ENCODE assay signal across 11 mouse cellular contexts in genomic region chr9:57550126-57550862, GRCm38 (mm10). TPM values are rescaled to one million over a fixed set of nuclear protein-coding genes. Genes with fewer than 3 reads are reported as not detected.
DNase-seq lines count a peak whose midpoint lies in the region; ATAC-seq and TF ChIP-seq lines count a peak whose summit lies in the region.
"Had no signal": no experiment of that assay in that cellular context is flagged by ENCODE, and none has a peak within 500 bp of the region (broad histone marks: within the 10 kb centered on the region; RNA-seq: fewer than 3 reads in every experiment).

No protein-coding gene starts in this region.

- TF ChIP-seq POLR2A in kidney, adult 2 months (IDR thresholded peaks at IDR 0.05; ENCODE audit: low read depth, low read length), result no peak

- TF ChIP-seq CTCF in kidney, adult 2 months (conservative IDR thresholded peaks at IDR 0.05; ENCODE audit: insufficient read depth, insufficient read length, low read depth, low read length), result no peak

- H3K36me3 ChIP-seq in kidney, adult 2 months (ENCODE audit: control insufficient read depth, insufficient read depth, low read length), result no peaks in the 10 kb centered on the region

- DNase-seq in kidney, adult 2 months, result peak; percentile 90
- no peak for DNase-seq in kidney, postnatal 10 days
- peak; percentile 71 to 80 for DNase-seq in heart, adult 9 months (ENCODE audit: low spot score in 2 of 2)
- DNase-seq in heart, postnatal 4 days, result peak; percentile 77
- DNase-seq in lung, postnatal 36 days, result peak; percentile 57
- DNase-seq in layer of hippocampus, postnatal 10 days (ENCODE audit: low spot score in 2 of 2), result no peak
- no peak for DNase-seq in B cell, adult 2 months

- H3K27me3 ChIP-seq in kidney, adult 2 months (replicated peaks; ENCODE audit: control insufficient read depth, insufficient read depth, low read length), result no peaks in the 10 kb centered on the region
- H3K27me3 ChIP-seq: forebrain, embryonic 13.5 days; midbrain, embryonic 12.5 days had no signal

- 62% methylated on average over 11 of the region's 11 CpGs for WGBS in kidney, adult 2 months

- ATAC-seq in monocyte, adult 5-6 weeks (replicated peaks; ENCODE audit: insufficient number of reproducible peaks, low FRiP score, low TSS enrichment, poor library complexity, severe bottlenecking), result no peak
- ATAC-seq: forebrain, embryonic 13.5 days had no signal

- H3K4me1 ChIP-seq in kidney, adult 2 months (ENCODE audit: control insufficient read depth, insufficient read depth, low read length), result peaks cover 8% of the 10 kb centered on the region; the same call in 1 of the 2 replicates

- no peak overlapping the region for H3K4me3 ChIP-seq in kidney, adult 2 months (ENCODE audit: insufficient read depth, low read depth, low read length)
- H3K4me3 ChIP-seq: forebrain, embryonic 13.5 days; midbrain, embryonic 12.5 days had no signal

- H3K27ac ChIP-seq in kidney, adult 2 months (ENCODE audit: insufficient read depth, low read depth, low read length), result no peak overlapping the region
- H3K27ac ChIP-seq: forebrain, embryonic 13.5 days; kidney, postnatal 0 days; midbrain, embryonic 12.5 days had no signal

RNA-seq across cellular contexts. Expression of gene Mpi, which starts 2.3 kb away (rescaled TPM):
- polyA plus RNA-seq in kidney, adult 2 months (2012; rRNA removed), result 62.4 and 70.4 TPM in 2 replicates
- total RNA-seq in heart, postnatal 4 days (2021), result 100 to 1,000 TPM; 122 to 125 TPM
- 1.9 to 7.7 TPM (median 7.5 TPM) in 3 replicates for total RNA-seq in monocyte, adult 5-6 weeks (2017)
- total RNA-seq in layer of hippocampus, postnatal 10 days (2021), result 10 to 100 TPM; 70.4 to 76.5 TPM

RNA-seq across cellular contexts. Expression of gene Scamp2, which starts 10.4 kb away (rescaled TPM):
- 166 and 187 TPM in 2 replicates for polyA plus RNA-seq in kidney, adult 2 months (2012; rRNA removed)
- total RNA-seq in heart, postnatal 4 days (2021), result 10 to 100 TPM; 34.5 to 37.0 TPM
- 30.6 to 40.9 TPM (median 34.3 TPM) in 3 replicates for total RNA-seq in monocyte, adult 5-6 weeks (2017)
- total RNA-seq in layer of hippocampus, postnatal 10 days (2021), result 10 to 100 TPM; 28.9 to 33.3 TPM

RNA-seq across cellular contexts. Expression of gene Fam219b, which starts 13.0 kb away (rescaled TPM):
- polyA plus RNA-seq in kidney, adult 2 months (2012; rRNA removed), result 6.2 and 12.2 TPM in 2 replicates
- 1 to 10 TPM; 7.9 to 8.8 TPM for total RNA-seq in heart, postnatal 4 days (2021)
- total RNA-seq in monocyte, adult 5-6 weeks (2017), result 17.5 to 23.5 TPM (median 18.2 TPM) in 3 replicates
- 10 to 100 TPM; 24.6 to 28.8 TPM for total RNA-seq in layer of hippocampus, postnatal 10 days (2021)

RNA-seq across cellular contexts. Expression of gene Cox5a, which starts 29.2 kb away (rescaled TPM):
- 757 and 763 TPM in 2 replicates for polyA plus RNA-seq in kidney, adult 2 months (2012; rRNA removed)
- 1,000 to 10,000 TPM; 1,831 to 1,865 TPM for total RNA-seq in heart, postnatal 4 days (2021)
- 54.8 to 108 TPM (median 74.5 TPM) in 3 replicates for total RNA-seq in monocyte, adult 5-6 weeks (2017)
- total RNA-seq in layer of hippocampus, postnatal 10 days (2021), result 100 to 1,000 TPM; 486 to 497 TPM

RNA-seq across cellular contexts. Expression of gene Ulk3, which starts 39.0 kb away (rescaled TPM):
- 26.2 and 26.9 TPM in 2 replicates for polyA plus RNA-seq in kidney, adult 2 months (2012; rRNA removed)
- total RNA-seq in heart, postnatal 4 days (2021), result 10 to 100 TPM; 11.9 to 12.3 TPM
- 3.8 to 20.7 TPM (median 20.3 TPM) in 3 replicates for total RNA-seq in monocyte, adult 5-6 weeks (2017)
- total RNA-seq in layer of hippocampus, postnatal 10 days (2021), result 10 to 100 TPM; 26.3 to 27.0 TPM

Comparison
In these comparisons a context has a peak if more than half of its experiments do, and no peak if none do; other contexts are left out.
1. DNase-seq: peak in kidney, adult 2 months (single experiment), heart, adult 9 months (2 of 2), heart, postnatal 4 days (single experiment) and lung, postnatal 36 days (single experiment); none in kidney, postnatal 10 days (single experiment), layer of hippocampus, postnatal 10 days (0 of 2) and B cell, adult 2 months (0 of 2).